Mouse (Mus musculus) layer of hippocampus, postnatal 36 days (tissue): ENCODE results near the gene Cpeb4. TPM values are rescaled to one million over a fixed set of nuclear protein-coding genes. Genes with fewer than 3 reads are reported as not detected.
"Not testable (repeated sequence)": the region's sequence is repeated elsewhere in the genome, so short reads cannot be mapped to it uniquely, and the experiment has no call there.

Experiments used
- DNase-seq, 2 experiments: peaks; one replicate each; pipeline ENCODE4 v3.0.0; 2022
- total RNA-seq, 2 experiments: library from RNA; stranded (reverse); gene quantifications; 2 replicates each; pipeline ENCODE4 v1.2.3; 2021

Gene Cpeb4
- total RNA-seq, 2 experiments from 2014 or later, result 156 to 163 TPM

GRCm38 (mm10) chr11:31974826-31975225, 102.8 kb downstream of the Cpeb4 start:
- no peak for DNase-seq

DNA sequence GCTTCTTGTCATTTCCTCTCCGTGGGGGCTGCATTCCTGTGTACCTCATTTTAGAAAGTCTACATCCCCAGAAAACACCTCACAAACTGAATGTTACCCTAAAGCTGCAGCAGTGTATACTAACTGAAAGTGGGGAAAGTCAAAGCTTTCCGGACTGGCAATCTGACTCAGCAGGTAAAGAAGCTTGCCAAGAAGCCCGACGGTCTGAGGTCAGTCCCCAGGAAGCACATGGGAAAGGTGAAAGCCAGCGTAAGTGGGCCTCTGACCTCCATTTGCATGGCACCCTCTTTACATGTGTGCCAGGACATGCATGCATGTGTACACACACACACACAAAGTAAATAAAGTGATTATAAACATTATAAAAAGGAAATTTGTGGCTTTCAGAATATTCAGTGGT, 103.7 kb downstream of the Cpeb4 start:
- no peak for DNase-seq

DNA sequence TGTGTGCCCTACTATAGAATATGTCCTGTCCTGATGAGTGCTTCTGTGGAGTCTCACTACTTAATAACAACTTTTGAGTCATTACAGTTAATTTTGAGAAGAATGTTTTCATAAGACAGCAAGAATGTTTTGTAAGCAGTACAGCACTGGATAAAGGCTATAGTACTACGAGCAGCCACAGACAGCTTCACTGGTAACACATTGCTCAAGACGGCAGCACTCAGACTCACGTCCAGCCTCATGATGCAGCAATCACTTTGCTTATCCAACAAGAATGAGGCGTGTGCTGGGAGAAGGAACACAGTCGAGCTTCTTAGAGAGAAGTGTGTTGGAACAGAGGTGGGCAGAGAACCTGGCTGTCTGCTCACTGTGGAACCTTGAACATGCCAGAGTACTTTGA, 104.1 kb downstream of the Cpeb4 start:
- DNase-seq, result no peak

DNA sequence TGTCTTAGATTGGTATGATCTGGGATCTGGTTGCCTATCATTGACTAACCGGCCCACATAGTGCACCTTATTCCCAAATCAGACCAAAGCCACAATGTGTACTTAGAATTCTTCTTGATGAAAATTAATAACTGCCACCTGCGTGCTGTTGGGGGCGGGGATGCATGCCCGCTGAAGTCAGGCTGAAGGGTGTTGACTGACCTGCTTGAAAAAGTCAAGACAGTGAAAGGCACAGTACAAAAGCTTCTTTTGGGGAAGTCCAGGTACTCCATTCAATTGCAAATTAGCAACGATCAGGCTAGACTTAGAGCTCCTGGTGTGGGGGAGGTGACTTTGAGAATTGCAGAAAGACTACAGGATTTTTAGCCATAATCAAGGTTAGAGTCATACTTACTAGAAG, 108.1 kb downstream of the Cpeb4 start:
- not testable (repeated sequence) for DNase-seq

DNA sequence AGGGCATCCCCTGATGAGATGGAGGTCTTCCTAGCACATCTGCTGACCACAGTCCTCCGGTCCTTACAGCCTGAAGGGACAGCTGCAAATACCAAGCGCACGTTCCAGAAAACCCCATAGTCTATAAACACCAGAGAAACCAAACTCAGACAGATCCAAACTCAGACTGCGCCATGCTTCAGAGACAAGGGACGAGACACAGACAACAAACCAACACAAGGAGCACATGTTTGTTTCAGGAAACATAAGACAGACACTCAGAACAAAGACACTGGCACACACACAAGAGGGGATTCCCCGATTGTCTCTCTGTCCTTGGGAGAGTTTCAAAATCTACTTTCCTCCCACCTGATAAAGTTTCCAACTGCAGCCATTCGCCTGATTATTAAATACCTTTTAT, 109.8 kb downstream of the Cpeb4 start:
- DNase-seq, result no peak

DNA sequence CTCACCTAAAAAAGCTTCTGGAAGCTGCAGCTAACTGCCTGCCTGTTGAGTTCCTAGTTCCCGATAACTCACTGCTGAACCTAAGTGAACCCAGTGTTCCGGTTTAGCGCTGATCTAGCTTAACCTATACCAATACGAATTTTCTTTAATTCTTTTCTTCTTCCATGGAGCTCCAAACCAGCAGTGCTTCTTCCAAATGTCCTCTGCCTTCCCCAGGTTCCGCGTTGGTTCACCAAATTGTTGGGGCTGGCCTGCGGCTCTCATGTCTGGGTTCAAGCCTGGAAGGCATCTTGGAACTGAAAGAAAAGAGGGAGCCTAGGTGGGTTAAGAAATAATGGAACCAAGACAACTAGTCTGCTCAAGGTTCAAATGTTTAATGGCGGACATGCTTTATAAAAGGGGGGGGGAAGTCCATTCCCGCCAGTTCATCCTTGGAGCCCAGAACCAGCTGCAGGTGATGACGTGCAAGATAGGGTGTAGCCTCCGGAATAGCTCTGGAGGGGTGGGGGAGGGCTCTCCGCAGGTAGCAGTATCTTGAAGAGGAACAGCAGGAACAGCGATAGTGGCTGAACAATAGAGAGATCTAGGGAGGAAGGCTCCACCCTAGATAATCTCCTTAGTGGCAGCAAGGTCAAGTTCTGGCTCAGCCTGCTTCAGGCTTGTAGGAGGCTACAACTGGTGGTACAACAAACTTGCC, 110.4 kb downstream of the Cpeb4 start:
- DNase-seq, result not testable (repeated sequence)

DNA sequence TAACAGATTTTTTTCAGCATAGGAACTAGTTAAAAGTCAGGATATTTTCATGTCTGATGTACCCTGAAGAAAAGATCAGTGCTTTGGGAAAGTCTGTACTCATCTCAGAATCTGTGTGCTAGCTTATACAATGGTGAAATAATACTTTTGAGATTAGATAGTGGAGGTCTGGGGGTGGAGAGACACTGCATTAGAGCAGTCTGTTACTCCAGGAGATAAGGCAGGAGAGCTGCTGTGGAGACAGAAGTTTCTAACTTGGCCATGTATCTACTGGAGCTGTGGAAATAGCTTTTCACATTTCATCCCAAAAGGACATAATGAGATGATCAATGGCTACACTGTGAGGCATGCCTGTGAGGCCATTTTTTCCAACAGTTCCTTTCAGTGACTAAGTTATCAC, 111.2 kb downstream of the Cpeb4 start:
- no peak for DNase-seq

DNA sequence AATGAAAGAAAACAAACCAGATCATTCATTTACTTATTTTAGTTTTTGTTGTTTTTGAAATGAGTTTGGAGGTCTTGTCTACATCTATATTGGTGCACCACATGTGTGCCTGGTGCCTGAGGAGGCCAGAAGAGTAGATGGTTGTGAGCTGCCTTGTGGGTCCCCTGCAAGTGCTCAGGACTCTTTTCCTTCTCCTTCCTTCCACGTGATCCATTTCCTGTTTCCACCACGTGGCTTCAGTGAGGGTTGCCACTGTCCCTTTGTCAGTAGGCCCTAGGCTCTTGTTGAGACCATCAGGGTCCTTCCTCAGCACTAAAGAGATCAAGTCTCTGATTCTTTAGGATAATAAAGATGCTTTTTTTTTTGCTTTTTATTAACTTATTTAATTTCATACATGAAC, 112.8 kb downstream of the Cpeb4 start:
- DNase-seq, result no peak

Other genes with a start within 250 kb of the Cpeb4 start
- gene Bod1, start 200.3 kb upstream of the Cpeb4 start, total RNA-seq, result 100 to 1,000 TPM in 1 of 2 experiments, 10 to 100 TPM in 1; 96.5 to 101 TPM
- gene 4930524B15Rik, start 93.4 kb downstream of the Cpeb4 start, total RNA-seq, result not detected
- 100 to 1,000 TPM; 660 to 690 TPM for gene Nsg2, start 128.3 kb downstream of the Cpeb4 start, total RNA-seq